Mouse (Mus musculus): ENCODE data around the gene Plac1. TPM values are rescaled to one million over a fixed set of nuclear protein-coding genes. Genes with fewer than 3 reads are reported as not detected.

Gene Plac1
- not detected for polyA plus RNA-seq (2014; fragmentation: Illumina TruSeq; extraction: RNeasy Lipid Tissue Mini Kit (QIAGEN cat#74804); ENCODE audit: insufficient read depth, low read depth, low replicate concordance)

GRCm38 (mm10) chrX:53240011-53240410, at the start of gene Plac1:
TSS of gene Plac1 (minus strand) at chrX:53240111.

GRCm38 (mm10) chrX:53273124-53273523, 33.2 kb upstream of the Plac1 start, which contains the start of gene Fam122c:
TSS of gene Fam122c (plus strand) at chrX:53273424.

GRCm38 (mm10) chrX:53269289-53270062, 29.6 kb upstream of the Plac1 start, which contains the start of gene Fam122b:
TSS of gene Fam122b (minus strand) at chrX:53269805.

Other genes starting within 250 kb of the Plac1 start
- gene Fam122b, start 29.7 kb upstream of the Plac1 start, polyA plus RNA-seq (2014; fragmentation: Illumina TruSeq; extraction: RNeasy Lipid Tissue Mini Kit (QIAGEN cat#74804); ENCODE audit: insufficient read depth, low read depth, low replicate concordance): 2.5 TPM
- not detected for gene Fam122c, start 33.3 kb upstream of the Plac1 start, polyA plus RNA-seq (2014; fragmentation: Illumina TruSeq; extraction: RNeasy Lipid Tissue Mini Kit (QIAGEN cat#74804); ENCODE audit: insufficient read depth, low read depth, low replicate concordance)
- 10.6 TPM for gene Mospd1, start 130.4 kb upstream of the Plac1 start, polyA plus RNA-seq (2014; fragmentation: Illumina TruSeq; extraction: RNeasy Lipid Tissue Mini Kit (QIAGEN cat#74804); ENCODE audit: insufficient read depth, low read depth, low replicate concordance)
- not detected for gene Etd, start 194.8 kb upstream of the Plac1 start, polyA plus RNA-seq (2014; fragmentation: Illumina TruSeq; extraction: RNeasy Lipid Tissue Mini Kit (QIAGEN cat#74804); ENCODE audit: insufficient read depth, low read depth, low replicate concordance)